Mouse (Mus musculus) CH12F3 (cell line): ENCODE results near the gene Gm21970.

ENCODE experiments used
- in situ Hi-C: fragments of 300-500 bp; cut with MboI; formaldehyde crosslinking; loops from 2 replicates; pipeline ENCODE4 v1.14.3; 2020; ENCODE audit warnings: low sequenced_read_pairs

Gm21970 gene

GRCm38 (mm10) chr16:91391421-91391820, at the start of gene Gm21970:
Gene Gm21970 (plus strand): TSS chr16:91391721.
- in situ Hi-C loops: no loop called here

- in situ Hi-C loops: no loop called here
Observed at GRCm38 (mm10) chr16:91346491-91346890, 45.0 kb upstream of the Gm21970 start.

DNA sequence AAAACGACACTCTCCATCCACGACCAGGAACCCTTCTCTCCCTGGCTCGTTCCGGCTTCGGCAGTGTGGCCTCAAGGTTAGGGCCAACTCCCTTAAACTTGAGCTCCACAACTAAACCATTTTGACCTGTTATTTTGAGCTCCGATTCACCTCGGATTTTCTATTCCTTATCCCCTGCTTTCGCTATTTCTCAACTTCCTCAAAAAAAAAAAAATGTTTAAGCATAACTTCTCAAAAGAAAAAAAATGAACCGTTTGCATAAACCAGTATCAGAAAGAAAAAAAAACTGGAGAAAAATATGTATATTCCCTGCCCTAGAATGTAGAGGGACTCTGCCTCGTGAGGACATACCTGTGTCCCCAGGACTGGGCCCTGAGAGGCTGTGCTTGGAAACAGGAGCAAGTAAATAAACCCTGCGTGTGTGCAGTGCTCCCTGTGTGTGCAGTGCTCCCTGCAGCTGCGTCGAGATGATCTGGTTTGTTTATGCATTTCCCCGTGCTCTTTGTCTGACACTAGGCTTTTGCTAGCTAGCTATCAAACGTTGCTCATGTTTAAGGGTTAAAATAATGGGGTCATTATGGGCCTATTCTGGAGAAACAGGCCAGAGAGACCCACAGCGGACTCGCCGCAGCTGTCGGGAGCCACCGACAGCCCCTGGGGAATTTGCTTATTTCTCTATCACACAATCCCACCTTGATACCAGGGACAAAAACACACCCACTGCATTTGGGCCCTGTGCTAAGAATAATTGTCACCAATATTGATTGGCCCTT, 43.8 kb upstream of the Gm21970 start:
- in situ Hi-C loops: no loop called here

GRCm38 (mm10) chr16:91348264-91348565, 43.3 kb upstream of the Gm21970 start:
- in situ Hi-C loops: no loop called here

GRCm38 (mm10) chr16:91348588-91349330, 42.8 kb upstream of the Gm21970 start:
- in situ Hi-C loops: no loop called here

GRCm38 (mm10) chr16:91352084-91352562, 39.4 kb upstream of the Gm21970 start:
- in situ Hi-C loops: loop anchor here (5.0 to 25.0 kb wide), 2 partner anchors 235 to 275 kb away; partner anchors contain the start of gene Tmem50b

DNA sequence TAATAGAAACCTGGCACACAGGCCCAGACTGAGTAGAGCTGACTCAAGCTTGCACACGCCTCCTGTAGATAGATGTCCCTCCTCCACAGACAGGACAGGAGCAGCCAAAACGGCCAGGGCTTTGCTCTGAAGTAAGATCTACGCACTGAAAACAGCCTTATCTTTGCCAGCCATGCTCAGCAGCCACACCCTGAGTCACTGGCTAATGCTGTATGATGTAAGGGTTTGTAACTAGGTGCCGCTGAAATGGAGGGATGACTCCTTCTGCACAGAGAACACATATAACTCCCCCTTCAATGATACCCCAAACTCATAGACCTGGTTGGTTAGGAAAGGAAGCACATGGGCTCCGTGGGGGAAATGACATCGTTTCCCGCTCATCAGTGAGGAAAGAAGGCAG, 38.8 kb upstream of the Gm21970 start:
- in situ Hi-C loops: loop anchor here (5.0 to 25.0 kb wide), 2 partner anchors 235 to 275 kb away; partner anchors contain the start of gene Tmem50b

- in situ Hi-C loops: loop anchor here (5.0 to 25.0 kb wide), 2 partner anchors 234 to 276 kb away; partner anchors contain the start of gene Tmem50b
Observed at GRCm38 (mm10) chr16:91353177-91353576, 38.3 kb upstream of the Gm21970 start.

GRCm38 (mm10) chr16:91353638-91354037, 37.9 kb upstream of the Gm21970 start:
- in situ Hi-C loops: loop anchor here (5.0 to 25.0 kb wide), 2 partner anchors 234 to 276 kb away; partner anchors contain the start of gene Tmem50b

- in situ Hi-C loops: loop anchor here (5.0 to 25.0 kb wide), 2 partner anchors 233 to 277 kb away; partner anchors contain the start of gene Tmem50b
Observed at GRCm38 (mm10) chr16:91354599-91354998, 36.9 kb upstream of the Gm21970 start.

DNA sequence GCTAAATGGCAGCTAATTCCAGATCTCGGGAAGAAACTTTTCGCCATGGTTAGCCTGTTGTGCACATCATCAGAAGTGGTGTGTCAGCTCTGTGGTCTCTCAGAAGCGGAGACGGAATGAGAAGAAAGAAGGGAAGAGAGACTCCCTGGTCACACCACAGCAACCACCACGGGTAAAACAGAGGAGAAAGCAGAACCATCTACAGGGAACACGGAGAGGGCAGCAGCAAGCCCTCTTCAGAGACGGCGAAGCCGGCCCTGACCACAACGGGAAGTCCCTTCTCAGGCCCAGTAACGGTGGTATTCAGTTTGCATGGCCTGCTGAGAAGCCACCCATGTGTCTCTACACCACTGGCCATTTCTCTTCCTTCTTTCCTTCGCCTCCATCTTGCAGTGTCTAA, 36.4 kb upstream of the Gm21970 start:
- in situ Hi-C loops: loop anchor here (25.0 kb wide), 1 partner anchor 232 kb away; the partner anchor contains the start of gene Tmem50b

DNA sequence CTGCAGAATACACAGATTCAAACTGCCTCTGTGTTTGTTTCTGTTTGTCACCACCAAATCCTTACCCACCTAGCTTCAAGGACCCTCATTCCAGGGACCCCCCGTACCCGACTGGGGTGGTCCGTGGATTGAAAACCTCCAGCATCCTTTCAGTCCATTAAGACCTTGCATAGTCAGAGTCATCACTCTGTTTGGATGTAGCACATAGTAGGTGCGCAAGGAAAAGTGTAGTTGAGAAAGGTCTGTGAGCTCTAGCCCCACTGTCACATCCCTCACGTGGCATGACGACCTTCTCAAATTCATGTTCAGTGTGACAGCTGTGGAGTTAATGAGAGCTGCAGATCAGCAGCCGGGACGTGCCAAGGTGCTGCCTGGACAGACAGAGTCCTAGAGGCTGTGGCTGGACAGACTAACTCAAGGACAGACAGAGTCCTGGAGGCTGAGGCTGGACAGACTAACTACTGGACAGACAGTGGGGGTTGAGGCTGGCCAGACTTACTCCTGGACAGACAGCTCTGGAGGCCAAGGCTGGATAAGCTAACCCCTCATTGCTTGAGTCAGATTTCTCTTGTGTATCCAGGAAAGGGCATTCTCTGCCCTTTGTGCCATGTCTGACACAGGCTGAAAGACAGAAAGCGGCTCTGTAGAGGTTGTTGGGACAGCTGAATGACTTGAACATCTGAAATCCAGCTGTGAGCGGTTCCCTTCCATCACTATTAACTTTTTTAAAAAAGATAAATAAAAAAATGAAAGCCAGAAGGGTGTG, 34.6 kb upstream of the Gm21970 start:
- in situ Hi-C loops: loop anchor here (25.0 kb wide), 1 partner anchor 230 kb away; the partner anchor contains the start of gene Tmem50b

DNA sequence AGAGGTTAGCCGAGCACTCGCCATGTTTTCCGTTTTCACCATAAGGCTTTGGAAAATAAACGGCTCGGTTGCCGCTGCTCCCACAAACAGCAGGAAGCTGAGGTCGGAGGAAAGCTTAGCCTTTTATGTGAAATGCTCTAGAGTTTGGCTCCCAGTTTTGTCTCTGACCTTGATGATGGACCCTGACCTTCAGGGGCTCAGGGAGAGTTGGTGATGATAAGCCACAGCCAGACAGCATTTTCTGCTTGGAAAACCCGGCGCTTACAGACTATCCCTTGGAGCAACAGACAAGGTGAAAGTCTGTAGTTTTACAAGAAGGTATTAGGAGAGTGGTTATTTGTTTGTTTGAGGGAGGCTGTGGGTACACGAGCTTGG, 34.0 kb upstream of the Gm21970 start:
- in situ Hi-C loops: loop anchor here (25.0 kb wide), 1 partner anchor 230 kb away; the partner anchor contains the start of gene Tmem50b

DNA sequence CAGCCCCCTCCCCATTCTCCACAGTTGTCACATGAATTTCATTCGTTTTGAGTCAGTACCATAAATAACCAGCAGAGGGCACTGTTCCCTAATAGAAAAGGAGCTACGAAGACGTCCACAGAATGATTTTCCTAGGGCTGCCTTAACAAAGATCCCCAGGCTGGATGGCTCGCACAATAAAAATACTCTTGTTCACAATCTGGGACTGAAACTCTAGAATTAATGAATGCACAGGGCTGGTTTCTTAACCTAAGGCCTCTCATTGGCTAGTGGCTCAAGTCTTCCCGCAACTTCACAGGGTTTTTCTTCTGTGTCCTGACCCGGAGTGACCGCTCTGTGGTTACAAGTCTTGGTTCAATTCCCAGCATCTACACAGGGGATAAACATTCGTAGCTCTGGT, 33.0 kb upstream of the Gm21970 start:
- in situ Hi-C loops: loop anchor here (25.0 kb wide), 1 partner anchor 229 kb away; the partner anchor contains the start of gene Tmem50b

- in situ Hi-C loops: loop anchor here (25.0 kb wide), 1 partner anchor 228 kb away; the partner anchor contains the start of gene Tmem50b
Observed at GRCm38 (mm10) chr16:91359531-91359930, 32.0 kb upstream of the Gm21970 start.

DNA sequence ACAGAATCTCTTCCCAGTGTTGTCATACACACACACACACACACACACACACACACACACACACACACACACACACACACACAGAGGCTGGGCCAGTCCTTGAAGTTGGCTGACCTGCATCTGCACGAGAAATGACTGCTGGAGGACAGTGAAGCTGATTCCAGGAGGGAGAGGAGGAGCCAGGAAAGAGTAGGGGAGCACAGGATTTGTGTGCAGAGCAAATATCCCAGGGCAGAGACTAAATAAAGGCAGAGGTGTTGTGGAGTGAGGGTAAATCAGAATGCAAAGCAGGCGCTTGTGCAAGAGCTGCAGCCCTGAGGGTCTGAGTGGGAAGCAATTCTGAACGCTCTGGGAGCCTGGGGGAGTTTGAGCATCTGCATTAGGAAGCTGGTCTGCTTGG, 31.4 kb upstream of the Gm21970 start:
- in situ Hi-C loops: loop anchor here (25.0 kb wide), 1 partner anchor 227 kb away; the partner anchor contains the start of gene Tmem50b

DNA sequence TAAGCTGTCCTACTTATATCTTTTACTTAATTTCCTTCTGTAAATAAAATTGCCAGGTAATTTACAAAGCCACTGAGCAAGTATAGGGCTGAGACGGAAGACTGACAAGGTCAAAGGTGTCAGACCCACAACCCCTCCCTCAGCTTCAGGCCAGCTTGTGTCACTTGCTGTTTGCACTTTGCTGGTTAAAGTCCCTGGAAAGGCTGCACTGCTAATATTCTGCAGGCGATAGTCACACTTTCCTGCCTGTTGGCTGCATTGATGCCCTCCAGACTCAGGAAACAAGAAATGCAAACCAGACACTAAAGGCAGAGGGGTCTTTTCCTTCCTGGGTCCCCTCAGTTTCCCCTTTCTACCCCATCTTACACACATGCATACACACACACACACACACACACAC, 29.5 kb upstream of the Gm21970 start:
- in situ Hi-C loops: loop anchor here (25.0 kb wide), 1 partner anchor 225 kb away; the partner anchor contains the start of gene Tmem50b

DNA sequence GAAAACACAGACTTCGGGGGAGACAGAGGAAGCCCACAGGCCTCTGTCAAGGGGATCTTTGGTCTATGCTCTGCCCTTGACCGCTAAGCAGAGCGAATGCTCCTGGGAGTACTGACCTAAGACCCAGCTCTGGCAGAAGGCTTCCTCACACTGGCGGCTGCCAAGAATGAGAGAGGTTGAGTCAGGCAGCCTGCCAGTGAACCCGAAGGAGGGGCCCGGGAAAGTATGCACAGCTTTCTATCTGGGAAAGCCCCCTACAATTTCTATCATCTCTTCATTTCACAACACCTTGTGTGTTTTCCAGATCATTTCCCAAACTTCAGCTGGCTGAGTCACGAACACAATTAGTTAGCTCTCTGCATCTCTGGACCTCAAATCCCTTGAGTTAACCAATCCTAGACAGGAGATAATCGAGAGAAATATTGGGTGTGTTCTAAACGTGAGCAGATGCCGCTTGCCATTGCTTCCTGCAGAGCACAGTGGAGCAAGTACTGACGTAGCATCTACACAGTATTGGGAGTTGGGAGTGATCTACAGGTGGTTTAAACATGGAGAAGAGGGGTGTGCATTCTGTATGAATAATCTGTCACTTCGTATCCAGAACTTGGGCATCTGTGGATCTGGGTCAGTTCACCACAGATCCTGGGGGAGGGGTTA, 28.8 kb upstream of the Gm21970 start:
- in situ Hi-C loops: loop anchor here (25.0 kb wide), 1 partner anchor 225 kb away; the partner anchor contains the start of gene Tmem50b

- in situ Hi-C loops: loop anchor here (25.0 kb wide), 1 partner anchor 224 kb away; the partner anchor contains the start of gene Tmem50b
Observed at GRCm38 (mm10) chr16:91363483-91363882, 28.0 kb upstream of the Gm21970 start.

- in situ Hi-C loops: loop anchor here (25.0 kb wide), 1 partner anchor 221 kb away; the partner anchor contains the start of gene Tmem50b
Observed at GRCm38 (mm10) chr16:91366567-91366966, 25.0 kb upstream of the Gm21970 start.
